In genomic region chr9:78480706-78481358, GRCm38 (mm10) we compare ENCODE assay signal across 8 mouse cellular contexts. TPM values are rescaled to one million over a fixed set of nuclear protein-coding genes. Genes with fewer than 3 reads are reported as not detected.
DNase-seq lines count a peak whose midpoint lies in the region; ATAC-seq and TF ChIP-seq lines count a peak whose summit lies in the region.

No protein-coding gene starts in this region.

- ATAC-seq in hindbrain, embryonic 12.5 days (ENCODE audit: low FRiP score) = peak; percentile 39

- H3K27ac ChIP-seq in MEL (ENCODE audit: control insufficient read depth, low read depth, low read length) = peak overlapping the region; percentile 86
- H3K27ac ChIP-seq in hindbrain, embryonic 12.5 days = peak overlapping the region; percentile 98

- H3K4me3 ChIP-seq in MEL (ENCODE audit: control insufficient read depth in 1 of 2, insufficient read depth in 1 of 2, low read depth in 2 of 2, low read length in 2 of 2) = peak overlapping the region; percentile 84 to 88
- H3K4me3 ChIP-seq in hindbrain, embryonic 12.5 days = peak overlapping the region; percentile 97

- H3K27me3 ChIP-seq in MEL (ENCODE audit: control insufficient read depth in 1 of 2, insufficient read depth in 2 of 2, low read length in 2 of 2) = 0 out of 4 replicates have a peak, but pooled peaks cover 0 to 2% of the 10 kb centered on the region in 2 experiments
- H3K27me3 ChIP-seq in hindbrain, embryonic 12.5 days = no peaks in the 10 kb centered on the region

- no peak; a peak in 1 of 4 replicates for TF ChIP-seq EP300 in MEL (IDR thresholded peaks at IDR 0.05; ENCODE audit: low read depth in 1 of 2, low read length in 2 of 2)

- peak overlapping the region; percentile 95 for H3K9ac ChIP-seq in MEL (ENCODE audit: control insufficient read depth, low read depth, low read length, poor library complexity, severe bottlenecking)
- peak overlapping the region; percentile 97 for H3K9ac ChIP-seq in hindbrain, embryonic 12.5 days

- peak; percentile 75 for DNase-seq in MEL (ENCODE audit: low read depth, low spot score)
- peak; percentile 77 for DNase-seq in cerebellum, adult 9-10 months
- DNase-seq in frontal cortex, postnatal 10 days (ENCODE audit: low spot score in 2 of 2) = peak; percentile 71 to 75
- peak; percentile 67 for DNase-seq in left cerebral cortex, adult 11 months (ENCODE audit: low spot score)
- DNase-seq in lung, postnatal 36 days = peak; percentile 85
- DNase-seq in retina, embryonic 14.5 days (ENCODE audit: low spot score) = peak; percentile 75
- peak; percentile 71 to 81 for DNase-seq in thymus, postnatal 36 days

- H3K36me3 ChIP-seq in MEL (ENCODE audit: control insufficient read depth in 1 of 2, insufficient read depth in 2 of 2, low read length in 2 of 2) = peaks cover 10 to 16% of the 10 kb centered on the region in 2 experiments
- peaks cover 33% of the 10 kb centered on the region for H3K36me3 ChIP-seq in hindbrain, embryonic 12.5 days

- H3K4me1 ChIP-seq in MEL (ENCODE audit: control insufficient read depth in 1 of 2, insufficient read depth in 2 of 2, low read length in 2 of 2) = peaks cover 0 to 3% of the 10 kb centered on the region in 2 experiments; a peak in 2 of 4 replicates
- peaks cover 19% of the 10 kb centered on the region for H3K4me1 ChIP-seq in hindbrain, embryonic 12.5 days

- under 1% methylated on average over 46 of the region's 46 CpGs for WGBS in hindbrain, embryonic 12.5 days

- peak overlapping the region; percentile 67 for H3K4me2 ChIP-seq in hindbrain, embryonic 12.5 days (replicated peaks)

- H3K79me2 ChIP-seq in MEL (ENCODE audit: control insufficient read depth, insufficient read depth, low read length, poor library complexity) = peaks cover 30% of the 10 kb centered on the region

- peak; percentile 29 to 48; a peak in 3 of 4 replicates for TF ChIP-seq POLR2A in MEL (IDR thresholded peaks at IDR 0.05; ENCODE audit: control insufficient read depth in 1 of 2, insufficient read depth in 1 of 2, low read depth in 1 of 2, low read length in 2 of 2, poor library complexity in 1 of 2)

- no peak for TF ChIP-seq CTCF in MEL (IDR thresholded peaks at IDR 0.05 in 2 of 3, conservative IDR thresholded peaks at IDR 0.05 in 1 of 3; ENCODE audit: control insufficient read depth in 1 of 3, insufficient read depth in 1 of 3, low read depth in 2 of 3, low read length in 3 of 3, poor library complexity in 1 of 3, severe bottlenecking in 1 of 3)

- no peaks in the 10 kb centered on the region for H3K9me3 ChIP-seq in MEL (replicated peaks; ENCODE audit: insufficient read depth, low read length)
- no peaks in the 10 kb centered on the region for H3K9me3 ChIP-seq in hindbrain, embryonic 12.5 days (replicated peaks)

- TF ChIP-seq RAD21 in MEL (IDR thresholded peaks at IDR 0.05; ENCODE audit: low read depth, low read length) = no peak

TF ChIP-seq in MEL, 35 proteins besides CTCF, POLR2A, EP300 and RAD21:
- TF ChIP-seq MYC (IDR thresholded peaks at IDR 0.05; ENCODE audit: low read depth, low read length) (0 out of 2 replicates have a peak, but pooled peaks have one; percentile 30), ETS1 (IDR thresholded peaks at IDR 0.05; ENCODE audit: low read depth, low read length) (no peak), POLR2AphosphoS2 (IDR thresholded peaks at IDR 0.05; ENCODE audit: low read length) (peak; percentile 17; the same call in 1 of the 2 replicates), GATA1 (IDR thresholded peaks at IDR 0.05; ENCODE audit: low read depth, low read length) (no peak), MAZ (IDR thresholded peaks at IDR 0.05; ENCODE audit: low read depth, low read length) (peak; percentile 33; the same call in 1 of the 2 replicates), MAX (IDR thresholded peaks at IDR 0.05; ENCODE audit: low read length) (peak; percentile 10; the same call in 1 of the 2 replicates), SIN3A (IDR thresholded peaks at IDR 0.05; ENCODE audit: low read length) (peak; percentile 52; the same call in 1 of the 2 replicates), ZKSCAN1 (IDR thresholded peaks at IDR 0.05; ENCODE audit: low read depth, low read length) (no peak), JUND (IDR thresholded peaks at IDR 0.05; ENCODE audit: low read depth, low read length) (no peak), ELF1 (IDR thresholded peaks at IDR 0.05; ENCODE audit: low read depth, low read length) (0 out of 2 replicates have a peak, but pooled peaks have one; percentile 25), MYB (IDR thresholded peaks at IDR 0.05; ENCODE audit: low read depth, low read length) (no peak), MEF2A (IDR thresholded peaks at IDR 0.05; ENCODE audit: extremely low read depth, insufficient replicate concordance, low read depth, low read length, poor library complexity, severe bottlenecking) (no peak)
TF ChIP-seq in MEL: peak in this region for 6.

RNA-seq across cellular contexts. Expression of gene Eef1a1, which starts 8.1 kb away (rescaled TPM):
- total RNA-seq in MEL (2012; rRNA removed) = 11,891 and 13,182 TPM in 2 replicates
- polyA plus RNA-seq in MEL (2012; ENCODE audit: insufficient read depth in 1 of 2, insufficient read length in 2 of 2, low read depth in 1 of 2, low replicate concordance in 2 of 2, missing spikeins in 1 of 2) = over 10,000 TPM; 11,701 to 60,504 TPM
- 3,262 and 3,359 TPM in 2 replicates for polyA plus RNA-seq in hindbrain, embryonic 12.5 days (2016; fragmentation: Nextera tagmentation; extraction: Ambion mirVana)

RNA-seq across cellular contexts. Expression of gene Gm17324, which starts 32.2 kb away (rescaled TPM):
- total RNA-seq in MEL (2012; rRNA removed) = 1.0 and 1.8 TPM in 2 replicates
- under 1 TPM in 1 of 2 experiments, not detected in 1; 0.36 TPM for polyA plus RNA-seq in MEL (2012; ENCODE audit: insufficient read depth in 1 of 2, insufficient read length in 2 of 2, low read depth in 1 of 2, low replicate concordance in 2 of 2, missing spikeins in 1 of 2)
- 0.84 and 1.3 TPM in 2 replicates for polyA plus RNA-seq in hindbrain, embryonic 12.5 days (2016; fragmentation: Nextera tagmentation; extraction: Ambion mirVana)

RNA-seq across cellular contexts. Expression of gene Mto1, which starts 32.8 kb away (rescaled TPM):
- 28.7 and 32.3 TPM in 2 replicates for total RNA-seq in MEL (2012; rRNA removed)
- 10 to 100 TPM in 1 of 2 experiments, not detected in 1; 27.7 TPM for polyA plus RNA-seq in MEL (2012; ENCODE audit: insufficient read depth in 1 of 2, insufficient read length in 2 of 2, low read depth in 1 of 2, low replicate concordance in 2 of 2, missing spikeins in 1 of 2)
- polyA plus RNA-seq in hindbrain, embryonic 12.5 days (2016; fragmentation: Nextera tagmentation; extraction: Ambion mirVana) = 23.2 and 26.9 TPM in 2 replicates

RNA-seq across cellular contexts. Expression of gene Cgas, which starts 37.8 kb away (rescaled TPM):
- total RNA-seq in MEL (2012; rRNA removed) = 12.9 and 19.0 TPM in 2 replicates
- 10 to 100 TPM in 1 of 2 experiments, not detected in 1; 20.9 TPM for polyA plus RNA-seq in MEL (2012; ENCODE audit: insufficient read depth in 1 of 2, insufficient read length in 2 of 2, low read depth in 1 of 2, low replicate concordance in 2 of 2, missing spikeins in 1 of 2)
- 0.76 and 0.90 TPM in 2 replicates for polyA plus RNA-seq in hindbrain, embryonic 12.5 days (2016; fragmentation: Nextera tagmentation; extraction: Ambion mirVana)

Comparison
In these comparisons a context has a peak if more than half of its experiments do, and no peak if none do; other contexts are left out.
1. Peak in every context shown above with its lines: DNase-seq, ATAC-seq, H3K4me3 ChIP-seq and H3K27ac ChIP-seq.